Mouse (Mus musculus) telencephalon, adult 2 months (tissue): Measurements from ENCODE around the gene Gm3676.
"Not testable (repeated sequence)": the region's sequence is repeated elsewhere in the genome, so short reads cannot be mapped to it uniquely, and the experiment has no call there.

Experiments
- DNase-seq: peaks from one replicate; pipeline ENCODE4 v3.0.0-alpha.2; 2011; ENCODE audit warnings: low read depth, low spot score

The Gm3676 gene

DNA sequence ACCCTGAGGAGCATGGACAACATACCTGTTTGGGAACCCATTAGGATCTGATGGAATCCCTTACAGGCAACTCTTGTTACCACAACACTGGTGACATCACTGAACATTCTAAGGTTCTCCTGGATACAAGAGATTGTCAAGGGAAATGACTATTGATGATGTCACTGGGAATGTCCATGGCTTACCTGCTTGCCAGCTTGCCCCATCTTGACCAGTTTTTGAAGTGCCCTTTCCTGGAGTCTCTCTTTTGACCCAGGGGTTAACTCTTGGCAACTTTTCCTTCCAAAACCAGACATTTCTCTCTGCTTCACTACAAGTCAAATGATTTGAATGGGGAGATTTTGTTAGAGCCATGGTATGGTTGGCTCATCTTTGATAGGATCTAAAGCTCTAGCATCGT lies at the start of gene Gm3676:
Gene Gm3676 (minus strand): TSS at position 101 of the 400 bp plus-strand sequence.
- not testable (repeated sequence) for DNase-seq

DNA sequence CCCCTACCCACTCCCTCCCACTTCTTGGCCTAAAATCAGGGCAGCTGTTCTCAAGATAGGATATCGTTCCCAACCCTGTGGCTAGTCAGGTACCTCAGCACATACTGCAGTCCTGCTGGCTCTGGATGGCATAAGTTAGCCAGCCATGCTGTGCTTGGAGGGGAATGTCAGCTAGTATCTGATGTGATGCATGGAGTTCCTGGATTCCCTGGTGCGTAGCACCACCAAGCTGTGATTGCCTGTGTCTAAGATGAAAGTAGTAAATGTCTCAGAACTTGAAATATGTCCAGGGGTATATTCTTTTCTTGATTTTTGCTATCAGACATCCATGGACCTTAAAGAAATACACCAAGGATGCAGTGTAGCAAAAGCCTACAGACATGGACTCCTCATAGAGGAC lies 1.9 kb upstream of the Gm3676 start:
- DNase-seq: not testable (repeated sequence)

DNA sequence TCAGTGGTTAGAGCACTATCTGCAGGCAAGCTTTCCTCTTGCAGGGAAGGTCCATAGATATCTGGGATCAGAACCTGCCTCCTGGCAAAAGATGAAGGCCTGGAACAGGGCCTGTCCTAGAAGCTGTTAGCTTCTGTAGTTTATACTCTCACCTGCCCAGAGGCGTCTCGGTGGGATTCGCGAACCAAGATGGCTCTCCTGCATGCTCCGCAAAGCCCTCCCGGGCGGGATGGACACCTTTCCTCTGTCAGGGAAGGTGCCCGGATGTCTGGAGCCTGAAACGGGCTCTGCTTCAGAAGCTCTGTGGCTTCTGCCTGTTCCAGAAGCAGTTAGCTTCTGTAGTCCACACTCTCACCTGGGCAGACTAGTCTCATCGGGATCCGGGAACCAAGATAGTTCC lies 16.1 kb downstream of the Gm3676 start:
- not testable (repeated sequence) for DNase-seq

DNA sequence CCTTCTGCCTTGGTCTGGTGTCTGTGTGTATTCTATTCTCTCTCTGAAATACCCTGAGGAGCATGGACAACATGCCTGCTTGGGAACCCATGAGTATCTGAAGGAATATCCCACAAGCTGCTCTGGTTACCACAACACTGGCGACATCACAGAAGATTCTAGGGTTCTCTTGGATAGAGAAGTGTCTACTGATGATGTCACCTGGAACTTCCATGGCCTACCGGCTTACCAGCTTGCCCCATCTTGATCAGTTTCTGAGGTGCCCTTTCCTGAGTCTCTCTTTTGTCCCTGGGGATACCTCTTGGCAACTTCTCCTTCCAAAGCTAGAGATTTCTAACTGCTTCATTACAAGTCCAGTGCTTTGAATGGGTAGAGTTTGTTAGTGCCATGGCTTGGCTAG lies 21.8 kb downstream of the Gm3676 start, which contains the start of gene Gm3072:
Gene Gm3072 (minus strand): TSS at position 101 of the 400 bp plus-strand sequence.
- DNase-seq: not testable (repeated sequence)

DNA sequence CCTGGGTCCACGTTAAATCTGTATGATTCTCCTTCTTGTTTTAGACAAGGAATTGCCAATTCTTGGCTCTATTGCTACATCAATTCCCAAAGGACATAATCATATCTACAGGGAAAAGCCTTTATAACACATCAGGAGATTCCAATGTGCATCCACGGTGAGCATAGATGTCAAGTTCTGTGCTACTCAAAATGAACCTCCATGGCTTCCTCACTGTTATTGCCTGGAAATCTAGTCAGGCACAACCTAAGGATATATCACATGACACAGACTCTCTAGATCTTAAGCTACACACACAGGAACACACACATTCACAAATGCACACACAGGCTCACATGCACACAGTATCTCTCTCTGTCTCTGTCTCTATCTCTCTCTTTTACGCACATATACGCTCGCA lies 23.8 kb downstream of the Gm3676 start:
- DNase-seq: not testable (repeated sequence)

DNA sequence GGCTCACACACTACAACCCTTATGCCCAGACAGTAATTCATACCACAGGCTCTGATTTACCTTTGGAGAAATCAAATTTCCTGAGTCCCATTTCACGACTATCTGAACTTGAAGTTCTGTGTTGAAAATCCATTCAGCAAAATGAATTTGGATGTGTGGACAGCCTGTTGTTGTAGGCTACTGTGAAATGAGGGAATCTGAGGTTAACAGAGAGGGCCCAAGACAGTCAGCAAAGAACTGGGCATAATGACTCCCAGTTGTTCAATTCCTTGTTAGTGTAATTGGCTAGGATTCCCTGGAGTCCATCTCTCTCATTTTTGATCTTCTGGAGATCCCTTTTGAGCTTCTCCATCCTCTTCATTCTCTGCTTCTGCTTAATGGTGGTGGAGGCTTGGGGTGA lies 35.6 kb downstream of the Gm3676 start:
- not testable (repeated sequence) for DNase-seq

DNA sequence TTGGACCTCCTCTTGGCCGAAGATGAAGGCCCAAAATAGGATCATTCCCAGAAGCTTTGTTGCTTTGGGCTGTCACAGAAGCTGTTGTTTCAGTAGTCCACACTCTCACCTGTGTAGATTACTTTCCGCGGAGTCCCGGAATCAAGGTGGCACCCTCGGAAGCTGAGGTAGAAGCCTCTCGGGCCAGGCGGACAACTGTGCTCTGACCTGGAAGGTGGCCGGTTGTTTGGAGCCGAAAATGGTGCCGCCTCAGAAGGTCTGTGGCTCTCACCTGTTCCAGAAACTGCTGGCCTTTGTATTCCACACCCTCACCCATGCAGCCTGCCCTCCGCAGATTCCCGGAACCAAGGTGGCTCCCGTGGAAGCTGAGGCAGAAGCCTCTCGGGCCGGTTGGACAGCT lies 45.4 kb downstream of the Gm3676 start:
- not testable (repeated sequence) for DNase-seq
